Mouse (Mus musculus): ENCODE results near the gene Sec14l4.

DNA sequence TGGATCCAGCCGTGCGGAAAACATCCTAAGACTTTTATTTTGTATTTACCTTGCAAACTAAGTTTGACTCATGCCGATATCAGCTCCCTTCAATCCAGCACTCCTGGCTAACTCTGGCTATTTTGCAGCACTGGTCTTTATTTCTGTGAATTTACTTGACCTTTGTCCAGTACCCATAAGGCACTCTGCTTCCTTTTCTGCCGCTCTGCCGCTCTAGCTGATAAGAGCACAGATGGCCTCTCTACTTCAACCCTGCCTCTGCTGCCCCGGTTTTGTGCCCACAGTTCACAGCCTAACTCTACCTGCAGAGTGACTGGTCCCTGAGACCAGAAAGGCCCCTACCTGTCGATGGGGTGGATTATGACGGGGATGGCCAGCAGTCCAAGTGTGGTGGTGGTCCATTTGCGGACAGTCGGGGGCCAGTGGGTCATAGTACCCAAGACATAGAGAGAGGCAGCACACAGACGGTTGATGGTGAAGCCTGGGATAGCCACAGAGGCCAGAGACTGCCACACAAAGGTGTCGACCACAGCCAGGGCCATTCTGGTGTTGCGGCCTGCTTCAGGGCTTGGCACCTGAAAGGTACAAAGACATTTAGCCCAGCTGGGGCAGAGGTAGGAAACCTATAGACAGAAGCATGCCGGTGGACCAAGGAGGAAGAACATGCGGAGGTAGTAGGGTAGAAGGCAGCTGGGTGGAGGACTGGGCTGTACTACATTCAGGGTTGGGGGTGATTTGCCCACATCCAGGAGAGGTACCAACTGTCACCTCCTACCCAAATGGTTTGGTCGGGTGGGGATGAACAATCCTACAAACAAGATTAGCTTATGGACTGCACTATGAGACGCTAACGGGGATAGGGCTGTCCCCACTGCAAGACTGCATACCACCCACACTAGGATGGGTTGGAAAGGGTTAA is 62.5 kb downstream of the Sec14l4 start:
- TF ChIP-seq POLR2A (IDR thresholded peaks at IDR 0.05; ENCODE audit: low read depth, low read length): no peak
- no peak for TF ChIP-seq CTCF (conservative IDR thresholded peaks at IDR 0.05; ENCODE audit: insufficient read depth, insufficient read length, low read depth, low read length)
